Mouse (Mus musculus) C2C12 (cell line): ENCODE measurements around the gene Cebpa.

ENCODE experiments used
- CTCF ChIP-seq: IDR thresholded peaks from one replicate; pipeline ENCODE4 v1.5.1; 2011; ENCODE audit not compliant: control insufficient read depth, insufficient read depth, insufficient read length
- FOSL1 ChIP-seq: IDR thresholded peaks from one replicate; pipeline ENCODE4 v1.8.0; 2011; ENCODE audit warnings: mild to moderate bottlenecking, low read length; ENCODE audit not compliant: poor library complexity, insufficient read depth, severe bottlenecking
- MAX ChIP-seq: IDR thresholded peaks from one replicate; pipeline ENCODE4 v1.6.1; 2011; ENCODE audit warnings: mild to moderate bottlenecking, control low read depth
- MYOD1 ChIP-seq: IDR thresholded peaks from one replicate; pipeline ENCODE4 v1.6.1; 2011; ENCODE audit warnings: low read depth; ENCODE audit not compliant: control insufficient read depth, insufficient read length
- MYOG ChIP-seq: IDR thresholded peaks from one replicate; pipeline ENCODE4 v1.6.1; 2011; ENCODE audit not compliant: control insufficient read depth, insufficient read length; ENCODE audit errors: extremely low read depth
- USF1 ChIP-seq: IDR thresholded peaks from one replicate; pipeline ENCODE4 v1.6.1; 2011; ENCODE audit warnings: low read depth, mild to moderate bottlenecking, control low read depth, moderate library complexity

- TF ChIP-seq CTCF (no peak), MAX (no peak), USF1 (no peak), MYOD1 (no peak), FOSL1 (no peak), MYOG (no peak)
Observed at GRCm38 (mm10) chr7:35146269-35146668, 27.2 kb downstream of the Cebpa start.
